Mouse (Mus musculus) liver, embryonic 14.5 days (tissue): ENCODE results near the gene Hoxb8. TPM values are rescaled to one million over a fixed set of nuclear protein-coding genes. Genes with fewer than 3 reads are reported as not detected.

Experiments
- ATAC-seq: fragments of 200-750 bp; cut with Nextera tagmentation; 2 replicates; pipeline ENCODE4 v1.8.0; 2017; ENCODE audit warnings: moderate number of reproducible peaks, mild to moderate bottlenecking, moderate library complexity; ENCODE audit not compliant: insufficient read depth
- DNase-seq, 3 experiments: peaks; one replicate each; pipeline ENCODE4 v3.0.0-alpha.2; 2012 to 2013; ENCODE audit warnings: low read depth in 3 of 3, low spot score in 3 of 3
- H3K27ac ChIP-seq: fragments of 300-500 bp; sonication (generic); 2 replicates; pipeline ENCODE4 v1.5.1; 2014; ENCODE audit warnings: moderate library complexity, mild to moderate bottlenecking, control low read depth, inconsistent platforms
- H3K27me3 ChIP-seq: fragments of 300-500 bp; sonication (generic); 2 replicates; pipeline ENCODE4 v1.6.1; 2014; ENCODE audit warnings: mild to moderate bottlenecking, low read length, moderate library complexity; ENCODE audit not compliant: control insufficient read depth, insufficient read depth
- H3K36me3 ChIP-seq: fragments of 300-500 bp; sonication (generic); replicated peaks from 2 replicates; pipeline ENCODE4 v1.6.1; 2014; ENCODE audit warnings: low read depth; ENCODE audit not compliant: control insufficient read depth, insufficient read depth
- H3K4me1 ChIP-seq, 2 experiments: fragments of 200-500 bp in 1 of 2; fragments of 300-500 bp in 1 of 2; sonication (generic) in 1 of 2; replicated peaks; 2 replicates each; pipeline ENCODE4 v1.6.1; 2012 to 2014; ENCODE audit warnings: antibody characterized with exemption in 1 of 2, inconsistent platforms in 1 of 2, low read length in 1 of 2; ENCODE audit not compliant: control insufficient read depth in 2 of 2, insufficient read depth in 2 of 2
- H3K4me2 ChIP-seq: fragments of 300-500 bp; sonication (generic); 2 replicates; pipeline ENCODE4 v1.6.1; 2014; ENCODE audit warnings: low read depth, mild to moderate bottlenecking, control low read depth, moderate library complexity
- H3K4me3 ChIP-seq, 2 experiments: fragments of 200-500 bp in 1 of 2; fragments of 300-500 bp in 1 of 2; sonication (generic) in 1 of 2; 2 replicates each; pipeline ENCODE4 v1.5.1; 2012 to 2014; ENCODE audit warnings: low read depth in 2 of 2, low read length in 2 of 2, mild to moderate bottlenecking in 2 of 2, control low read depth in 1 of 2, inconsistent platforms in 1 of 2, moderate library complexity in 1 of 2; ENCODE audit not compliant: insufficient read depth in 1 of 2
- H3K9ac ChIP-seq: fragments of 300-500 bp; sonication (generic); replicated peaks from 2 replicates; pipeline ENCODE4 v1.6.1; 2014; ENCODE audit warnings: mild to moderate bottlenecking, control low read depth, moderate library complexity
- H3K9me3 ChIP-seq: fragments of 300-500 bp; sonication (generic); 2 replicates; pipeline ENCODE4 v1.6.1; 2016; ENCODE audit warnings: low read length, mixed read lengths; ENCODE audit not compliant: control insufficient read depth
- CTCF ChIP-seq: IDR thresholded peaks from 2 replicates; pipeline ENCODE4 v1.5.1; 2016; ENCODE audit warnings: antibody characterized with exemption, low read depth, control low read depth
- EP300 ChIP-seq: IDR thresholded peaks from 2 replicates; pipeline ENCODE4 v1.6.1; 2016; ENCODE audit warnings: antibody characterized with exemption, low read depth
- WGBS: fragments of 180-500 bp; shearing (Covaris S2); extraction: QIAGEN DNeasy Blood & Tissue Kit; methylation state at CpG from one replicate; pipeline ENCODE4 v1.1.7; 2014; ENCODE audit not compliant: insufficient replicate concordance; 5-methylcytosine and 5-hydroxymethylcytosine counted together
- polyA plus RNA-seq, 2 experiments: library from polyadenylated mRNA; depleted of rRNA in 1 of 2; stranded (reverse) in 1 of 2; unstranded in 1 of 2; fragments of >200 nt; fragmentation: Nextera tagmentation in 1 of 2; extraction: Ambion mirVana in 1 of 2; gene quantifications; 2 replicates each; pipeline versions ENCODE4 v1.2.1 to v1.2.3; 2012 to 2014

Gene Hoxb8
- polyA plus RNA-seq, 2 experiments, result 0.03 TPM; not detected in 1

DNA sequence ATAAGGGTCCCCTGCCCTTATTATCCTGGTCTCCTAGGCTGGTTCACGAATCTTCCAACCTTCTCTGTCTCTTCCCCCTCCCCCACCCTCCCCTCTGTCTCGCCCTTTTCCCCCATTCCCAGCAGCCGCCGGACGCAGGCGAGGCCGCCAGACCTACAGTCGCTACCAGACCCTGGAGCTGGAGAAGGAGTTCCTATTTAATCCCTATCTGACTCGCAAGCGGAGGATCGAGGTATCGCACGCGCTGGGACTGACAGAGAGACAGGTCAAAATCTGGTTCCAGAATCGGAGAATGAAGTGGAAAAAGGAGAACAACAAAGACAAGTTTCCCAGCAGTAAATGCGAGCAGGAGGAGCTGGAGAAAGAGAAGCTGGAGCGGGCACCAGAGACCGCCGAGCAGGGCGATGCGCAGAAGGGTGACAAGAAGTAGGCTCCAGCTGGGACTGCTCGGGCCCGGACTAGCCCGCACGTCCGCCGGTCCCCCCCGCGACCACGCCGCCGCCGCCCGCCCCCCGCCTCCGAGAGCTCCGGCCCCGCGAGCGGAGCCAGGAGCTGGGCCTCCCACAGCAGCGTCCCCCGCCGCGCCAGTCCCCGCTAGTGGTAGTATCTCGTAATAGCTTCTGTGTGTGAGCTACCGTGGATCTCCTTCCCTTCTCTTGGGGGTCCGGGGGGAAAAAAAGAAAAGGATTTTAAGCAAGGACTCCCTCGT is 2.5 kb downstream of the Hoxb8 start:
- Histone ChIP-seq H3K4me3 (peak overlapping the region in 1 of 2 experiments; percentile 16; a peak in 2 of 4 replicates), H3K9ac (no peak overlapping the region), H3K27ac (no peak overlapping the region), H3K9me3 (no peaks in the 10 kb centered on the region), H3K4me2 (0 out of 2 replicates have a peak overlapping the region, but pooled peaks have one; percentile 11), H3K36me3 (no peaks in the 10 kb centered on the region), H3K4me1 (no peaks in the 10 kb centered on the region), H3K27me3 (peaks cover 99% of the 10 kb centered on the region)
- 1% methylated on average over 49 of the region's 49 CpGs for WGBS
- no peak for ATAC-seq
- DNase-seq, result no peak
- TF ChIP-seq CTCF (0 out of 2 replicates have a peak, but pooled peaks have one; percentile 2), EP300 (no peak)

- Histone ChIP-seq H3K9ac (no peak overlapping the region), H3K4me1 (no peaks in the 10 kb centered on the region), H3K4me3 (no peak overlapping the region), H3K4me2 (no peak overlapping the region; the same call in 1 of the 2 replicates), H3K36me3 (no peaks in the 10 kb centered on the region), H3K27me3 (peaks cover 99% of the 10 kb centered on the region), H3K9me3 (no peaks in the 10 kb centered on the region), H3K27ac (no peak overlapping the region)
- 2% methylated on average over 37 of the region's 37 CpGs for WGBS
- TF ChIP-seq CTCF (no peak), EP300 (no peak)
- ATAC-seq (no peak), DNase-seq (no peak)
Measured at GRCm38 (mm10) chr11:96284774-96285734, 3.3 kb downstream of the Hoxb8 start.

- DNase-seq (no peak), ATAC-seq (no peak)
- H3K4me1 ChIP-seq, result no peaks in the 10 kb centered on the region
- H3K36me3 ChIP-seq, result no peaks in the 10 kb centered on the region
- no peak for TF ChIP-seq EP300
- no peak for TF ChIP-seq CTCF
- H3K4me2 ChIP-seq, result peak within 1 kb of the TSS; percentile 32; the same call in 1 of the 2 replicates
- H3K27me3 ChIP-seq, result peaks cover 99% of the 10 kb centered on the region
- no peak within 1 kb of the TSS for H3K9ac ChIP-seq
- under 1% methylated on average over 43 of the region's 43 CpGs for WGBS
- peak within 1 kb of the TSS in 1 of 2 experiments; percentile 25; a peak in 2 of 4 replicates for H3K4me3 ChIP-seq
- H3K27ac ChIP-seq, result no peak within 1 kb of the TSS
- H3K9me3 ChIP-seq, result no peaks in the 10 kb centered on the region
Measured at GRCm38 (mm10) chr11:96285771-96286738, 4.3 kb downstream of the Hoxb8 start, which contains the start of gene Hoxb7. TSS of gene Hoxb7 (plus strand) at chr11:96286623.

GRCm38 (mm10) chr11:96286739-96287385 is 5.2 kb downstream of the Hoxb8 start:
- Histone ChIP-seq H3K4me3 (peak overlapping the region in 1 of 2 experiments; percentile 25; a peak in 2 of 4 replicates), H3K9ac (no peak overlapping the region), H3K27me3 (peaks cover 99% of the 10 kb centered on the region), H3K9me3 (no peaks in the 10 kb centered on the region), H3K4me1 (no peaks in the 10 kb centered on the region), H3K36me3 (no peaks in the 10 kb centered on the region), H3K4me2 (peak overlapping the region; percentile 32; the same call in 1 of the 2 replicates), H3K27ac (no peak overlapping the region)
- no peak for TF ChIP-seq EP300
- TF ChIP-seq CTCF, result no peak
- ATAC-seq (no peak), DNase-seq (no peak)
- WGBS, result under 1% methylated on average over 45 of the region's 55 CpGs
